Mouse (Mus musculus): ENCODE results near the gene Tssc4. TPM values are rescaled to one million over a fixed set of nuclear protein-coding genes. Genes with fewer than 3 reads are reported as not detected.

The Tssc4 gene
- total RNA-seq, 2 experiments from 2014 or later = 41.1 to 50.0 TPM

DNA sequence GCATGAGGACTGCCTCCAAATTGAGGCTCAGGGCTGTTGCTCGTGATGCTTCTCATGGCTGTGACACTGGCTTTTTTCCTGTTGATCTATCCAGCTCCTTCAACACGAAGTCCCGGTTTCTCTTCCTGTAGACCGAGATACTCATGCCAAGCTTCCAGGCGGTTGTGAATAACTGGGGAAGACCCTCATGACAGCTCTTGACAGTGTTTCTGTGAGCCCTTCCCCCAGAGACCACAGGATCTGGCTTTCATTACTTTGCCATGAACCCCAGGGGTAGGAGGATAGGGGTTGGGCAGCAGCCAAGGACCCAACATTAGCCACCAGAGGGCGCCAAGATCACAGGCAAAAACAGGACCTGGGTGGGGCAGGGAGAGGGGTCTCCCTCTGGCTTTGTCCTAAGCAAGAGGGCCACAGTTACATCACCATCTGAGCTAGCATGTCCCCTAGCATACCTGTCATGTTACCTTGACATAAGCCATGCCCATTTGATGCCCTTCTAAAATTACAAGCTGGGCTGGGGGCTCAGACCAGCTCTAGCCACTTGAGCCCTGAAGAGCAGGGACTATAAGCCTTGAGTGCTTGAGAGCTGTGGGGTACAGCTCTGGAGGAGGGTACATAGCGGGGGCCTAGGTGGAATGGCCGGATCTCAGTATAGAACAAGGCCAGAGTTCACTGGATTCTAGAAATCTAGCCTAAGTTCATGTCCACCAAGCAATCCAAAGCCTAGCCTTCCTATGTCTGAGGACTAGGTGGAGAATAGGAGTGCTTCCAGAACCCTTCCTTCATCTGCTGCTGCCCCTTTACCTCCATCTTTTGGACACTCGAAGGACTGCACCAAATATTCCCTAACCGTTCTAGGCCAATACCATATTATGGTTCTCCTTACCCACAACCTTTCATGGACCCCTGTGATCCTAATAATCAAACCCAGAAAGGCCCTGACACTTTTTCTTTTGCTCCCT lies 25.8 kb downstream of the Tssc4 start, which contains the start of gene Trpm5:
Gene Trpm5, minus strand, starts transcription at position 51 of the 962 bp plus-strand sequence.
- intact Hi-C loops (cut with DNase I) = loop anchor here (2.0 kb wide), 1 partner anchor 44 kb away; no protein-coding TSS in a partner anchor

DNA sequence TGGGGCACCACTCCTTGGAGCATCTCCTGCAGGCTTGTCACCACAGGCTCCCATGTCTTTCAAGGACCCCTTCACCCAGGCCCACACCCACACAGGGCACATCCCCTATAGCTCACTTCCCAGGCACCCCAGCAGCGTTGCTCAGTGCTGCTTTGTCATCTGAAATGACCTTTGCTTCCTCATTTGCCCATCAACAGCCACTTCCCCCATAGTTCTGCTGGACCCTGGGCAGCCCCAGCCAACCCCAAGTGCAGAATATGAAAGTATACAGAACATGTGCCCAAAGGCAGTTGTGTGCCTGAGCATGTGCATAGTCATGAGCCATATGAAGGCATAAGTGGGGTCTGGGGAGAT lies 26.5 kb downstream of the Tssc4 start:
- DNase-seq (ENCODE audit: low spot score in 2 of 2) = no peak
- intact Hi-C loops (cut with DNase I) = loop anchor here (2.0 kb wide), 1 partner anchor 43 kb away; no protein-coding TSS in a partner anchor

More for the DNA sequence above, 25.8 kb downstream of the Tssc4 start, which contains the start of gene Trpm5:
- DNase-seq (ENCODE audit: low spot score in 2 of 2) = peak; percentile 37 to 39

DNA sequence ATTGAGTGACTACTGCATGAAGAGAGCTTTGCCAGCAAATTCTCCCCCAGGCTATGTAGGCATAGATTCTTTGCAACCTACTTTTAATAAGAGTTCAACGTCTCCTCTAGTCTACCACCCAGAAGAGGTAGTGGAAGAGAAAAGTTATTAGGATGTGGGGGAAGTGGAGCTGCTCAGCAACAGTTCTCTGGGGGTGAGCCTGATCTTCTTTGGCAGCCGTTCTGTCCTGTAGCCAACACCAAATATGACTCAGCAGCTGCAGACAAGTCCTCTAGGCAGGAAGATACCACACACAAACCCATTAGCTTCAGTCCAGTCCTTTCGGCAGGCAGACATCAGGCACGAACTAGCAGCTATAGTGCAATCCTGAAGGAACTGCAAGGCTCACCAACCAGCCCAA lies 31.7 kb downstream of the Tssc4 start:
- no peak for DNase-seq (ENCODE audit: low spot score in 2 of 2)

DNA sequence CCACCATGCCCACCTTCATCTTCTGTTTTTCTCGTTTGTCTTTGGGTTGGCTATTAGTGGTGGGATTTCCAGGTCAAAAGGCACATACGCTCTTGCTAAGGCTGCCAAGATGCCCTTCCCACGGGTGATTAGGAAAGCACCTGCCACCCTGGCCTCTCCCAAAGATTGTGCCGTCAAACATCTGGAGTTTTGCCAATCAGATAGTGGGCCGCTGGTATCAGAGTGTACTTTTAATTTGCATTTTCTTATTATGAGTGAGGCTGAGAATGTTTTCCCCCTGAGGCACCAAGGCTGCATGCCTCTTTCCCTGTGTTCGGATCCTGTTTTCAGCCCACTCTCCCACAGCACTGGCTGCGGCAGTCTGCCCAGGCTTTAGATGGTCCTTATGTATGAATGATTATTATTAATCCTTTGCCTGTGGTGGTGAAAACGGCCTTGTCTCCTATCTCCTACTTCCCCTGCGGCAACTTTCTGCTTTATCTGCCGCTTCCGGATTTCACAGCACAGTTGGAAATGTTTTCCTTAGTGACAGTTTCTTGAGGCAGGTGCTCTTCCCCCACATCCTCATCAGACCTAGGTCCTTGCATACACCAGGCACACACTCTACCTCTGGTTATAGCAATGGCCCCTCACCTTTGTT lies 36.3 kb downstream of the Tssc4 start:
- intact Hi-C loops (cut with DNase I) = no loop called here

More for the DNA sequence above, 31.7 kb downstream of the Tssc4 start:
- intact Hi-C loops (cut with DNase I) = no loop called here

DNA sequence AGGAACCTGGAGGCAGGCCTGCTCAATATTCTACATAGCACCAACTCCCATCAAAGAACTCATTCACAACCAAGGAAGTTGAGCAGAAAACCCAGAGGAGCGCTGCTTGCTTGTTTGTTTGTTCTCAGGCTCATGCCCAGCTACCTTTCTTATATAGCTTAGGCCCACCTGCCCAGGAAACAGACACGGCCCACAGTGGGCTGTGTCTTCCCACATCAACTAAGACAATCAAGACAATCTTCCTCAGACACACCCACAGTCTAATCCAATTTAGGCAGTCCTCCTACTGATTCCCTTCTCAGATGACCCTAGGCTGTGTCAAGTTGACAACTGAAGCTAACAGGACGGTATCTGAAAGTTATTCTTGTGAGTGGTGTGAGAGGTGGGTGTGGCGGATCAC lies 37.0 kb downstream of the Tssc4 start, which contains the start of gene Kcnq1:
Gene Kcnq1, plus strand, starts transcription at position 301 of the 400 bp plus-strand sequence.
- no peak for DNase-seq (ENCODE audit: low spot score in 2 of 2)

More for the DNA sequence above, 36.3 kb downstream of the Tssc4 start:
- no peak for DNase-seq (ENCODE audit: low spot score in 2 of 2)

DNA sequence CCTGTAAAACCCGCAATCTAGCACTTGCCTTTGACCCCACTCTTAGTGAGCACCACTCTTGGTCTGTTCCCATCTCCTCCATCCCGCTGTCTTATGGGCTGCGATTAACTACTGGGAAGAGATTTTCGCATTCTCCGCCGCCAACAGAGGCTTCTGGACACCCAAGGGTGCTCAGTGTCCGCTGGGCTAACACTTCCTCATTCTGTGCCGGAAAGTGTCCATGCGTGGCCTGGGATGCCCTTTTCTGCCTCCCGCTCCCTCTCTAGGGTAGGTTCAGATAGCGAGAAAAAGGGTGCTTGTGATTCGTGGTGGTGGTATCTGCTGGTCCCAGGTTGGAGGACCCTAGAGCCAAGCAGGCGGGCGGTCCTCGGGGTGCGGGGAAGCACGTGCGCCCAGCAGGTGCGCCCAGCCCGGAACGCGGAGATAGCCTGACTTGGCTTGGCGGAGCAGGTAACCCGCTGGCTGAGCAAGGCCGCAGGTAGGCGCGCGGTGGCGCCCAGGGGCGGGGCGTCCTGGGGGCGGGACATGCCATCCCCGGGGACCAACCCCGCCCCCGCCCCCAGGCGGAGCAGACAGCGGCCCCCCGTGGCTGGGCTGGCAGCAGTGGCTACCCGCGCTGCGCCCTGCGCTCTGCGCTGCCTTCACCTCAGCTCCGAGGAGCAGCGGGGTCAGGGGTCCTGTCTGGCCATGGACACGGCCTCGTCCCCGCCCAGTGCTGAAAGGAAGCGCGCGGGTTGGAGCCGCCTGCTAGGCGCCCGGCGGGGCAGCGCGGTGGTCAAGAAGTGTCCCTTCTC lies 37.8 kb downstream of the Tssc4 start:
- intact Hi-C loops (cut with DNase I) = no loop called here
- no peak for DNase-seq (ENCODE audit: low spot score in 2 of 2)

More for the DNA sequence above, 37.0 kb downstream of the Tssc4 start, which contains the start of gene Kcnq1:
- intact Hi-C loops (cut with DNase I) = no loop called here

DNA sequence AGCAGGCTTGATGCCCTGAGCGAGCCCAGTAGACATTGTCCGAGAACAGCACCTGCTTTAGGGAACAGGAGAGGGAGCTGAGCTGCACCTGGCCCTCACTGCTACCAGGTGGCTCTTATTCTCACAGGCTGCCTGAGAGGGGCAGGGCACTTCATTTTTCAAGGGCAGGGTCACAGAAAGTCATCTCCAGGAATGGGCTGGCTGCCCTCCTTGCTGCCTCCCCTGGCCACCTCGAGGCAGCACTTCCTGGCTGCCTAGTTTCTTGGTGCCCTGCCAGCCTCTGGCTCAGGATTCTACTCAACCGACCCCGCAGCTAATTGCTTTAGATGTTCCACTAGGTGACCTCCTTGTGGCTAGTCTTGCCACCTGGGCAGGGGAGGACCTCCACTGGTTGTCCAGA lies 39.2 kb downstream of the Tssc4 start:
- DNase-seq (ENCODE audit: low spot score in 2 of 2) = no peak
- intact Hi-C loops (cut with DNase I) = no loop called here

DNA sequence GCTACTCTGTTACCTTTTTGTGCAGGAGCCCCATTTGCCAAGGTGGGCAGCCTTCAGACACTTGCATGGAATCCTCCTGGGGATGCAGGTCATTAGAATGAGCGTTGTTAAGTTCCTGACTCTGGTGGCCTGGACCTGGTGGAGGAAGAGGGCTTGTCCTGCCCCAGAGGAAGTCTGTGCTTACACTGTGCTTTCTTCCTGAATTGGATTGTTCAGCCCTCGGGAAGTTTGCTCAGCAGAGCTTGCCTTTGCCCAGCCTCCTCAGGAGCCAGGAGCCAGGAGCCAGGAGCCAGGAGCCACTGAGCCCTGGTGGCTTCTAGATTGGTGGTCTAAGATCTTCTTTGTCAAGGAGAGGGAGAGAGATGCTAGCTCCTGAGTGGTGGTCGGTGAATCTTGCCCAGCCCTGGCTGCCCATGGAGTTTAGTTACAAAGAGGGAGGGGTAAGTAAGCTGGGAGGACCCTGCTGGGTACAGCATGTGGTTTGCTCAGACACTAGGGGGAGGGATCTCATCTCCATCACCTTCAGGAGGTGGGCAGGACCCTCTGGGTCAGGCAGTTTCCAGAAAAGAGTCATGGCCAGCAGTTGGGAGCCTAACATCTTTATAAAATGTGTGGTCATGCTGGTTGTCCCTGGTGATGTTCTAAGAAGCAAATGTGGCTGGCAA lies 40.1 kb downstream of the Tssc4 start:
- intact Hi-C loops (cut with DNase I) = no loop called here
- no peak for DNase-seq (ENCODE audit: low spot score in 2 of 2)

DNA sequence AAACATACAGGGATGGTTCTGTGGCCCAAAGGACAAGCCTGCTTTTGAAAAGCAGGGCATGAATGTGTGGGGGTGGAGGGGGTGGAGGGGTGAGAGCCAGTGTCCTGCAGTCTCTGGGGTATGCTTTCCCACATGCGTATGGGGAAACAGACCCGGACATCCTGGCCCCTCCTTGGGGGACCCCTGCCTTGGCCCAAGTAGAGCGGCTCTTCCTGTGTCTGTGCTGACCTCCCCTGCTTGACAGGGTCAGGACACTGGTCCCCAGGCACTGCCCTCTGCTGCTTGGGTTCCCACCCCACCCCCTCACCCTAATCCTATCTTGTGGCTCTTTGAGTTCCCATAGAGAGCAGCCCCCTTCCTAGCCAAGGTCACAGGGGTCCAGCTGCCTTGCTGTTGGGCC lies 40.6 kb downstream of the Tssc4 start:
- intact Hi-C loops (cut with DNase I) = no loop called here
- no peak for DNase-seq (ENCODE audit: low spot score in 2 of 2)

DNA sequence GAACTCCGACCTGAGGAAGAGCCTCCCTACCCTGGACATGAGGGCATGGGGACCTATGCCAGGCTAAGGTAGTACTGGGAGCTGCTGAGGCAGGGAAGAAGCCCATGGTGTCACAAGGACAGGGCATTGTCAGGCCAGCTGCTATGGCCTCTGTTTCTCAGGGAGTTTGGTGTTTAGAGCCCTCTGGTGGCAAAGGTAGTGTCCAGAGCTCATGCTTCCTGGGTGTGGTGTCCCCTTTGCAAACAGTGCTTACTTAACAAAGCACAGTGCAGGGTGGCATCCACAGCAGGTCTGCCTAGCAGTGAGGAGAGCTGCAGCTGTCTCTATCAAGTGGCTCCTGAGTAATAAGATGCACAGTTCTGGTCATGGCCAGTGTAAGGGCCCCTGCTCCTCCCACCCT lies 41.8 kb downstream of the Tssc4 start:
- no peak for DNase-seq (ENCODE audit: low spot score in 2 of 2)
- intact Hi-C loops (cut with DNase I) = no loop called here

DNA sequence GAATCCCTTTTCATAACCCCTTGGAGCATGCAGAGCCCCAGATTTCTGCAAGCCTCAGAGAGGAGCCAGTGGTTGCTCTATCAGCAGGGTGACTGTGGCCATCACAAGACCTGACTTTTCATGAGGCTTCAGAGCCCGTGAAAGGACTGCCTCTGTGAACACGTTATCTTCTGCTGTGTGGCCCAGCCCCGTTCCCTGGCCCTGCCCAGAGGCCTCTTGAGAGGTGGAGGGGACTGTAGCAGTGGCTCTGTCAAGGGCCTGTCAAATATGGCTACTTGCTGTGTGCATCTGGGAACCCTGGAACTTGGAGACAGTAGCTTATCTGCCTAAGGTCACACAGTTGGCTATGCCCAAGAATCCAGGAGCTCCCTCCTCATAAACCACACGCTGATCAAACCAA lies 42.7 kb downstream of the Tssc4 start:
- intact Hi-C loops (cut with DNase I) = no loop called here
- DNase-seq (ENCODE audit: low spot score in 2 of 2) = no peak

DNA sequence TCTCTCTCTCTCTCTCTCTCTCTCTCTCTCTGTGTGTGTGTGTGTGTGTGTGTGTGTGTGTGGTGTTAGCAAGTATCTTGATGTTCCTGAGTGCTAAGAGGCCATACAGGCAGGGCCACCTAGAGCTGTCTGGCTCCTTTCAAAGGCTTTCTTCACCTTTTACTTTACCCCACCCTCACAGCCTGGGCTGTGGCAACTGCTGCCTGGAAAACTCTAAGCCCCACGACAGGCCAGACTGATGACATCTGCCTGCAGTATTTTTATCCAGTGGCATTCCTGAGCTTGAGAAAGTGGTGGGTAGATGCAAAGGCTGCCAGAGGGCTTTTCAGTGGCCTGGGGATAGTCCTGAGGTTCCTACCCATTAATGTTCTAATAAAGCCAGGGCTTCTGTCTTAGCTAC lies 43.3 kb downstream of the Tssc4 start:
- no peak for DNase-seq (ENCODE audit: low spot score in 2 of 2)
- intact Hi-C loops (cut with DNase I) = no loop called here

DNA sequence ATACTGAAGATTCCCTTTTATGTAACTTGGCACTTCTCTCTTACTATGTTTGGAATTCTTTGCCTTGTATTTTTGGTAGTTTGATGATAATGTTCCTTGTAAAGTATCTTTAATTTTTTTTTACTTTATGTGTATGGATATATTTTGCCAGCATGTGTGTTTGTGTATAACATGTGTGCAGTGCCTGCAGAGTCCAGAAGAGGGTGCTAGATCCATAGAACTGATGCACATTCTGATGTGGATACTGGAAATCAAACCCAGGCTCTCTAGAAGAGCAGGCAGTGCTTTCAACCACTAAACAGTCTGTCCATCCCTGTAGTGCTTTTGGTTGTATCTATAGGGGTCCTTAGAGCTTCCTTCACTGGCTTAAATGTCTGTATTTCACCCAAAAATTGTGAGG lies 45.7 kb downstream of the Tssc4 start:
- intact Hi-C loops (cut with DNase I) = no loop called here
- DNase-seq (ENCODE audit: low spot score in 2 of 2) = no peak

DNA sequence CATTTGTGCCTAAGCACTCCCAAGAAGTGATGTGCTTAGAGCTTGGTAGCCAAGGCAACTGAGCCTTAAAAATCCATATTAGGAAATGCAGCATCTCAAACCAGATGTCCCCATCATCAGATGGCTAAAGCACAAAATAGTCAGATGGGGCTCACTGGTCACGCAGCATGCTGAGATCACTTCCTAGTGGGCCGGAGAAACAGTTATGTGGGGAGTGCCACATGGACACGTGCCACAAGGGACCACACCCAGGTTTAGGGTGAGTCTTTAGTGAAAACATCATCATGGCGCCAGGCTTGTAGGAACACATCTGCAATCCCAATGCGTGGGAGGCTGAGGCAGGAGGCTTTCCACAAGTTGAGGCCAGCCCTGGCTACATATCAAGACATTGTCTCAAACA lies 47.5 kb downstream of the Tssc4 start:
- DNase-seq (ENCODE audit: low spot score in 2 of 2) = no peak

DNA sequence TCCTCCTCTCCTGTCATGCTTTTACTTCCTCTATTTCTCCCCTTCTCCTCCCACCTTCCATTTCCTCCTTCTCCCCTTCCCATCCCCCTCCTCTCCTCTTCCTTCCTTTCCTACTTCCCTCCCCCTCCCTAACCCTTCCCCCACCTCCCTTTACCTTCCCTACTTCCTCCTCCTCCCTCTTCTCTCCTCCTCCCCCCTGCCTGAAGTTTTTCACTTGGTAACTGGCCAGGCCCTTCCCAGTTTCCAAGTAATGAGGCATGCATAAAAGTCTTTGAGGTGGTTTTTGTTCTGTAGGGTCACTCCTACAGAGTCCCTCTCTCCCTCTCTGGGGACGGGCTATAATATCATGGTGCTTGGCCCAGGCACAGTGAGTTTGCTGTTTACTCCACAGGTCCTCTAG lies 50.4 kb downstream of the Tssc4 start:
- intact Hi-C loops (cut with DNase I) = no loop called here
- no peak for DNase-seq (ENCODE audit: low spot score in 2 of 2)

More for the DNA sequence above, 47.5 kb downstream of the Tssc4 start:
- intact Hi-C loops (cut with DNase I) = no loop called here

DNA sequence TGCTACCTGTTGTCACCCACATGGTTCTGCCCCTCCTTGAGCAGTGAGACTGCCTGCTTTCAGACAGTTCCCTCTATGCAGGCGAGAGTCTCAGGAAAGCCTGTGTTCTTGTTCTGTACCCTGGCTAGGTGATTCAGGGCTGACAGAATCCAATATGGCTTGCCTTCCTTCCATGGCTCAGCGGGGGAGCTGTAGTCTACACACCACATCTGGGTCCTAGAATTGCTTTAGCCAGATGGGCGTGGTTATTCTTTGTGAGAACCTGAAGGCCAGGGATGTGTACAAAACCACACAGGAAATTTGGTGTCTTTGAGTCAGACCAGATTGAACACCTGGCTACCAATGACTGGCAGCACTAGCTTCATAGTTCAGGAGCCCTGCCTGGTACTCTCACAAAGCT lies 50.8 kb downstream of the Tssc4 start:
- DNase-seq (ENCODE audit: low spot score in 2 of 2) = no peak
- intact Hi-C loops (cut with DNase I) = no loop called here
